In genomic region chr11:100528375-100529165, GRCm38 (mm10) we compare ENCODE assay signal across 8 mouse cellular contexts. TPM values are rescaled to one million over a fixed set of nuclear protein-coding genes. Genes with fewer than 3 reads are reported as not detected.
DNase-seq lines count a peak whose midpoint lies in the region; ATAC-seq and TF ChIP-seq lines count a peak whose summit lies in the region.

No protein-coding gene starts in this region.

- no peaks in the 10 kb centered on the region for H3K9me3 ChIP-seq in midbrain, embryonic 11.5 days (ENCODE audit: control insufficient read depth, low read length)

- no peak for ATAC-seq in midbrain, embryonic 11.5 days (ENCODE audit: low FRiP score)

- peak overlapping the region; percentile 51 for H3K9ac ChIP-seq in midbrain, embryonic 11.5 days (ENCODE audit: low read length)

- H3K4me3 ChIP-seq in kidney, adult 2 months (ENCODE audit: insufficient read depth, low read depth, low read length): peak overlapping the region; percentile 59
- peak overlapping the region; percentile 71 for H3K4me3 ChIP-seq in bone marrow, adult 2 months (replicated peaks; ENCODE audit: control insufficient read depth, low read depth, low read length)
- H3K4me3 ChIP-seq in midbrain, embryonic 11.5 days (ENCODE audit: low read depth, low read length): peak overlapping the region; percentile 87

- 36% methylated on average over 19 of the region's 19 CpGs for WGBS in kidney, adult 2 months
- 31% methylated on average over 19 of the region's 19 CpGs for WGBS in bone marrow, adult 2 months
- WGBS in midbrain, embryonic 11.5 days: 22% methylated on average over 19 of the region's 19 CpGs

- no peaks in the 10 kb centered on the region for H3K27me3 ChIP-seq in kidney, adult 2 months (replicated peaks; ENCODE audit: control insufficient read depth, insufficient read depth, low read length)
- H3K27me3 ChIP-seq in midbrain, embryonic 11.5 days (ENCODE audit: control insufficient read depth, insufficient read depth, low read length): no peaks in the 10 kb centered on the region

- no peak for DNase-seq in kidney, adult 2 months
- DNase-seq in kidney, adult 8-10 months: no peak
- DNase-seq in gonadal fat pad, adult 2 months (ENCODE audit: low read depth): peak; percentile 77
- DNase-seq in midbrain, embryonic 11.5 days (ENCODE audit: low spot score, missing footprints): no peak
- DNase-seq in retina, embryonic 14.5 days (ENCODE audit: low spot score): no peak
- DNase-seq in layer of hippocampus, postnatal 14 days (ENCODE audit: low spot score in 2 of 2): no peak
- no peak for DNase-seq in left cerebral cortex, postnatal 4 days

- no peak for TF ChIP-seq POLR2A in kidney, adult 2 months (IDR thresholded peaks at IDR 0.05; ENCODE audit: low read depth, low read length)
- TF ChIP-seq POLR2A in bone marrow, adult 2 months (IDR thresholded peaks at IDR 0.05; ENCODE audit: borderline replicate concordance, control insufficient read depth, low read depth, low read length): no peak

- TF ChIP-seq CTCF in kidney, adult 2 months (conservative IDR thresholded peaks at IDR 0.05; ENCODE audit: insufficient read depth, insufficient read length, low read depth, low read length): no peak
- no peak for TF ChIP-seq CTCF in bone marrow, adult 2 months (IDR thresholded peaks at IDR 0.05; ENCODE audit: control insufficient read depth, insufficient read depth, low read length)

- H3K4me1 ChIP-seq in kidney, adult 2 months (ENCODE audit: control insufficient read depth, insufficient read depth, low read length): peaks cover 12% of the 10 kb centered on the region; the same call in 1 of the 2 replicates
- H3K4me1 ChIP-seq in bone marrow, adult 2 months (ENCODE audit: control insufficient read depth, insufficient read depth, low read length): peaks cover 6% of the 10 kb centered on the region; the same call in 1 of the 2 replicates
- H3K4me1 ChIP-seq in midbrain, embryonic 11.5 days (ENCODE audit: control insufficient read depth, insufficient read depth, low read length): peaks cover 19% of the 10 kb centered on the region

- intact Hi-C loops in left cerebral cortex, postnatal 4 days (cut with DNase I): no loop called here

- peak overlapping the region; percentile 64 for H3K4me2 ChIP-seq in midbrain, embryonic 11.5 days

- no peaks in the 10 kb centered on the region for H3K36me3 ChIP-seq in kidney, adult 2 months (ENCODE audit: control insufficient read depth, insufficient read depth, low read length)
- H3K36me3 ChIP-seq in midbrain, embryonic 11.5 days (ENCODE audit: control insufficient read depth, insufficient read depth, low read length): no peaks in the 10 kb centered on the region; the same call in 1 of the 2 replicates

- peak overlapping the region; percentile 63 for H3K27ac ChIP-seq in kidney, adult 2 months (ENCODE audit: insufficient read depth, low read depth, low read length)
- peak overlapping the region; percentile 55; the same call in 1 of the 2 replicates for H3K27ac ChIP-seq in bone marrow, adult 2 months (ENCODE audit: control insufficient read depth, insufficient read depth, low read depth, low read length, poor library complexity)
- H3K27ac ChIP-seq in midbrain, embryonic 11.5 days (ENCODE audit: low read depth, low read length): peak overlapping the region; percentile 8; the same call in 1 of the 2 replicates

RNA-seq across cellular contexts. Expression of gene Acly, which starts 0.8 kb away (rescaled TPM):
- polyA plus RNA-seq in kidney, adult 2 months (2012; rRNA removed): 181 and 191 TPM in 2 replicates
- 12.8 and 31.2 TPM in 2 replicates for polyA plus RNA-seq in bone marrow, adult 2 months (2011; ENCODE audit: insufficient read depth, insufficient read length, low replicate concordance, missing spikeins)
- polyA plus RNA-seq in gonadal fat pad, adult 2 months (2012; rRNA removed): 586 and 685 TPM in 2 replicates
- 298 and 314 TPM in 2 replicates for polyA plus RNA-seq in midbrain, embryonic 11.5 days (2014; fragmentation: Nextera tagmentation; extraction: Ambion mirVana)
- 100 to 1,000 TPM; 110 to 119 TPM for total RNA-seq in layer of hippocampus, postnatal 14 days (2021)
- 100 to 1,000 TPM; 211 to 219 TPM for total RNA-seq in left cerebral cortex, postnatal 4 days (2021)

RNA-seq across cellular contexts. Expression of gene Ttc25, which starts 16.8 kb away (rescaled TPM):
- polyA plus RNA-seq in kidney, adult 2 months (2012; rRNA removed): 0.84 and 1.4 TPM in 2 replicates
- 0.35 TPM in 1 of 2 replicates, not detected in the other for polyA plus RNA-seq in bone marrow, adult 2 months (2011; ENCODE audit: insufficient read depth, insufficient read length, low replicate concordance, missing spikeins)
- 1.7 and 2.5 TPM in 2 replicates for polyA plus RNA-seq in gonadal fat pad, adult 2 months (2012; rRNA removed)
- polyA plus RNA-seq in midbrain, embryonic 11.5 days (2014; fragmentation: Nextera tagmentation; extraction: Ambion mirVana): 1.4 and 1.8 TPM in 2 replicates
- 1 to 10 TPM in 1 of 2 experiments, under 1 TPM in 1; 0.60 to 1.5 TPM for total RNA-seq in layer of hippocampus, postnatal 14 days (2021)
- total RNA-seq in left cerebral cortex, postnatal 4 days (2021): under 1 TPM; 0.58 to 0.93 TPM

RNA-seq across cellular contexts. Expression of gene Cnp, which starts 46.1 kb away (rescaled TPM):
- polyA plus RNA-seq in kidney, adult 2 months (2012; rRNA removed): 10.5 and 13.5 TPM in 2 replicates
- 25.0 and 35.7 TPM in 2 replicates for polyA plus RNA-seq in bone marrow, adult 2 months (2011; ENCODE audit: insufficient read depth, insufficient read length, low replicate concordance, missing spikeins)
- polyA plus RNA-seq in gonadal fat pad, adult 2 months (2012; rRNA removed): 25.2 and 26.1 TPM in 2 replicates
- polyA plus RNA-seq in midbrain, embryonic 11.5 days (2014; fragmentation: Nextera tagmentation; extraction: Ambion mirVana): 15.7 and 16.9 TPM in 2 replicates
- total RNA-seq in layer of hippocampus, postnatal 14 days (2021): 100 to 1,000 TPM; 355 to 359 TPM
- 10 to 100 TPM; 25.6 to 29.6 TPM for total RNA-seq in left cerebral cortex, postnatal 4 days (2021)

RNA-seq across cellular contexts. Expression of gene Klhl11, which starts 56.0 kb away (rescaled TPM):
- polyA plus RNA-seq in kidney, adult 2 months (2012; rRNA removed): 2.3 and 3.3 TPM in 2 replicates
- 1.2 and 2.7 TPM in 2 replicates for polyA plus RNA-seq in bone marrow, adult 2 months (2011; ENCODE audit: insufficient read depth, insufficient read length, low replicate concordance, missing spikeins)
- polyA plus RNA-seq in gonadal fat pad, adult 2 months (2012; rRNA removed): 5.8 and 8.7 TPM in 2 replicates
- polyA plus RNA-seq in midbrain, embryonic 11.5 days (2014; fragmentation: Nextera tagmentation; extraction: Ambion mirVana): 13.8 and 14.0 TPM in 2 replicates
- total RNA-seq in layer of hippocampus, postnatal 14 days (2021): 10 to 100 TPM; 94.3 to 98.1 TPM
- 10 to 100 TPM; 50.7 to 54.1 TPM for total RNA-seq in left cerebral cortex, postnatal 4 days (2021)

Comparison
In these comparisons a context has a peak if more than half of its experiments do, and no peak if none do; other contexts are left out.
1. H3K27ac ChIP-seq: peak in every context shown above with its lines; median percentile 63 in kidney, adult 2 months; 55 in bone marrow, adult 2 months; 8 in midbrain, embryonic 11.5 days.